Mouse (Mus musculus): ENCODE results near the gene Olfr125. TPM values are rescaled to one million over a fixed set of nuclear protein-coding genes. Genes with fewer than 3 reads are reported as not detected.

The Olfr125 gene
- not detected in 2 replicates for polyA plus RNA-seq (2015; fragmentation: Nextera tagmentation; extraction: Ambion mirVana)

DNA sequence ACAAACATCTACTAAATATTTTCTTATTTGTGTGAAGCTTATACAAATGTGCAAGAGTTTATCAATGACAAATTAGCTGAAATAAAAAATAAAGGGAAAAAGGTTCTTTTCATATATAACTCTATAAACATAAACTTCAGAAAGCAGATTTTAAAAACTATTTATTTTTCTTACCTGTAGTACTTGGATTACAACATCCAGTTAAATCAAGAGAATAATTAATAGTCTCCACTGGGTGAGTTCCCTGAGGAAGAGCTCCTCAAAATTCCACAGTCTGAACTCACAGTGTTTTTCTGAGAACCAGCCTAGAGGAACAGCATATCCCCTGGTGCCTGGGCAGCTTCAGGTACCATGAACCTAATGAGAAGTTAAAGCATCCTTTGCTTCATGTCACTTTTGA lies at the start of gene Olfr125:
Olfr125 (plus strand) TSS at position 301 of the 400 bp plus-strand sequence.
- H3K4me1 ChIP-seq: no peaks in the 10 kb centered on the region
- ATAC-seq (replicated peaks): no peak
- H3K27ac ChIP-seq (replicated peaks): no peak within 1 kb of the TSS
- no peaks in the 10 kb centered on the region for H3K36me3 ChIP-seq
- no peaks in the 10 kb centered on the region for H3K27me3 ChIP-seq
- no peak within 1 kb of the TSS for H3K9ac ChIP-seq (replicated peaks)
- H3K9me3 ChIP-seq: no peaks in the 10 kb centered on the region
- H3K4me2 ChIP-seq (replicated peaks): no peak within 1 kb of the TSS
- H3K4me3 ChIP-seq: no peak within 1 kb of the TSS

DNA sequence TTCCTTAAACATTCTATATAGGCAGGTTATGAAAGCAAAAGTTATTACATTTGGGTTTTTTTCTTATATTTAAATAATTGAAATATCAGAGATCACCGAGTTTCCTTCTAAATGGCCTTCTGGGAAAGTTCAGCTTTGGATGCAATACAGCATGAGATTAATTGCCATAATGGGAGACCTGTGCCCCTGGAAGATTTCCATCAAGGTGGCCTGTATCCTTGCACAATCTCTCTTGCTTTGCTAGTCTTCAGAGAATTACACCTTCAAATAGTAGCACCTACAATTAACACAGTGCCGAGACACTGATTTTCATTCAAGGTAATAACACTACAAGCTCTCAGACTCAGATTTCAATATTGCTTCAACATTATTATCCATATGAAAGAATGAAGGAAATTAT lies 39.5 kb upstream of the Olfr125 start, which contains the start of gene Olfr123:
Olfr123 (plus strand) TSS at position 301 of the 400 bp plus-strand sequence.
- Histone ChIP-seq H3K27me3 (no peaks in the 10 kb centered on the region), H3K9me3 (no peaks in the 10 kb centered on the region), H3K36me3 (no peaks in the 10 kb centered on the region), H3K4me1 (no peaks in the 10 kb centered on the region), H3K9ac (replicated peaks) (no peak within 1 kb of the TSS), H3K4me2 (replicated peaks) (no peak within 1 kb of the TSS), H3K4me3 (no peak within 1 kb of the TSS), H3K27ac (replicated peaks) (no peak within 1 kb of the TSS)
- 88% methylated on average over 2 of the region's 2 CpGs for WGBS
- ATAC-seq (replicated peaks): no peak

DNA sequence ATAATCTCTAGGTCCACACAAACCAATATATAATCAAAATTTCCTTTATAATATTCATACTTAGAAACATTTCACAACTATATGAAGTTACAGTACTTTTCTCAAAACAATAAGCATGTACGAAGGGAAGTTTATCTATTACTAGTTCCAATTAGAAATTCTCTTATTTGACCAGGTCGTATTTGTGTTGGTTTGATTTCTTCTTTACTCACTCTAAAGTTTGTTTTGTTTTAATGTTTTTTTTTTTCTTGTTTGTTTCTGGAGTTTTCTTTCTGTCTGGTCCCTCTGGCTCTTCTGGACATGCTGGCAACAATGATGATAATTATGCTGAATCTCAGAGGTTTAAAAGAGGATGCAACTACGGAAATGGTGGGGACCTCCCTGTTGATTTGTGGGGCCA lies 33.2 kb upstream of the Olfr125 start, which contains the start of gene Olfr124:
Olfr124 (plus strand) TSS at position 301 of the 400 bp plus-strand sequence.
- ATAC-seq (replicated peaks): no peak
- Histone ChIP-seq H3K9me3 (no peaks in the 10 kb centered on the region), H3K27me3 (no peaks in the 10 kb centered on the region), H3K27ac (replicated peaks) (no peak within 1 kb of the TSS), H3K4me3 (no peak within 1 kb of the TSS), H3K9ac (replicated peaks) (no peak within 1 kb of the TSS), H3K4me2 (replicated peaks) (no peak within 1 kb of the TSS), H3K4me1 (no peaks in the 10 kb centered on the region), H3K36me3 (no peaks in the 10 kb centered on the region)
- 87% methylated on average over 3 of the region's 3 CpGs for WGBS

DNA sequence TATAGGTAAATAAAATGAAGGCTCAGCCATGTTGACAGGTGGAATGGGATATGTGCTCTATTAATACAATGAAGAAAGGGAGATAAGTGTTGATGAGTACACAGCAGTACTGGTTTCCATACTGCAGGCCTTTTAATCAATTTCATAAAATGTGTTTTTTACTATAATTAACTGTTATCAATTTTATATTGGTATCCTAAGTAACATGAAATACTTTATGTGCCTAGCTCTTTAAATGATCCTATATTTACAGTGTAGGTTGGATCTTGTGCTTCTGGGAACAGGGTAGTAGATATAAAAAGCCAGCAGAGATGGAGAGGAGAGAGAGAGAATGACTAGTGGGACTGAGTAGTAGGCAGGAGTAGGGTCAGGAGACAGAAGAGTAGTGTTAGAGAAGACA lies 14.4 kb downstream of the Olfr125 start, which contains the start of gene Olfr126:
Olfr126 (plus strand) TSS at position 301 of the 400 bp plus-strand sequence.
- no peak for ATAC-seq (replicated peaks)
- H3K9me3 ChIP-seq: no peaks in the 10 kb centered on the region

DNA sequence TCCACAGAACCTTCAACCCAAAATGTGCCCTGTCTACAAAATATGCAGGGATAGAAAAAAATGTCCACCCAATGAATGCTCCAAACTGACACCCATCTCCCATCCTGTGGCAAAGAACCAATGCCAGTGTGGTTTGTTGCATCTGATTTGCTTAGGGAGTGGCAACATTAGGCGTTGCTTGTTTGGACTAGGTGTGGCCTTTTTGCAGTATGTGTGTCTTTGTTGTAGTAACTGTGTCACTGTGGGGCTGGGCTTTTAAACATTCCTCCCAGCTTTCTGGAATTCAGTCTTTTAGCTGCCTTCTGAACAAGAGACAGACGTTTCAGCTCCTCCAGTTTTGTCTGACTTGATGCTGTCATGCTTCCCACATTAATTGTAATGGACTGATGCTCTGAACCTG lies 31.2 kb downstream of the Olfr125 start:
- ATAC-seq (replicated peaks): no peak
- H3K9ac ChIP-seq (replicated peaks): no peak overlapping the region
- no peaks in the 10 kb centered on the region for H3K9me3 ChIP-seq
- H3K27ac ChIP-seq (replicated peaks): no peak overlapping the region
- no peaks in the 10 kb centered on the region for H3K27me3 ChIP-seq
- no peaks in the 10 kb centered on the region for H3K36me3 ChIP-seq
- no peak overlapping the region for H3K4me3 ChIP-seq
- no peak overlapping the region for H3K4me2 ChIP-seq (replicated peaks)
- no peaks in the 10 kb centered on the region for H3K4me1 ChIP-seq
- 78% methylated on average over 2 of the region's 2 CpGs for WGBS

More for the DNA sequence above, 14.4 kb downstream of the Olfr125 start, which contains the start of gene Olfr126:
- Histone ChIP-seq H3K4me1 (no peaks in the 10 kb centered on the region), H3K27me3 (no peaks in the 10 kb centered on the region), H3K4me3 (no peak within 1 kb of the TSS), H3K4me2 (replicated peaks) (no peak within 1 kb of the TSS), H3K27ac (replicated peaks) (no peak within 1 kb of the TSS), H3K36me3 (no peaks in the 10 kb centered on the region), H3K9ac (replicated peaks) (no peak within 1 kb of the TSS)

DNA sequence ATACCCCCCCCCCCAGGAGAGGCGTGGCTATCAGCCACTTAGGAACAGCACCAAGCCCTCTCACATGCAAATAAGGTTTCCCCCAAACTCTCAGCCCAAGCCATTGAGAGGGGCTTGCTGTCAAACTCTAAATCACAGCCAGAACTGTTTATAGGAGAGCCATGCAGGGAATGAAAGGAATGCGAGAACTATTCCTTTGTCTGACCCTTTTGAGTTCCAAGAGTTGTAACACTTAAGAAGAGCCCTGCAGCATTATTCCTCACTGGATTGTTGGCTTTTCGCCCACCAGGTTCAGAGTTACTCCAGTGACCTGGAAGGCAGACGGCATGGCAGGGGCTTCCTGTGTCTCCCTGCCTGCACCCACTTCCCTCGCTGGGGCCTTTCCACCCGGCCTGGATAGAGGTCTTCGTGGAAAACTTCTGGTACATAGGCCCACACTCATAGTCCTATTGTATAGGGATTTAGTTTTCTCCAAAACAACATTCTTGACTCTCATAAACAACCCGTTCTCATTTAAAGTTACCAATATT lies 37.0 kb downstream of the Olfr125 start:
- Histone ChIP-seq H3K27me3 (no peaks in the 10 kb centered on the region), H3K9me3 (no peaks in the 10 kb centered on the region), H3K36me3 (no peaks in the 10 kb centered on the region), H3K4me1 (no peaks in the 10 kb centered on the region), H3K4me2 (replicated peaks) (no peak overlapping the region), H3K9ac (replicated peaks) (no peak overlapping the region), H3K27ac (replicated peaks) (no peak overlapping the region), H3K4me3 (no peak overlapping the region)
- 19% methylated on average over 8 of the region's 8 CpGs for WGBS
- no peak for ATAC-seq (replicated peaks)

DNA sequence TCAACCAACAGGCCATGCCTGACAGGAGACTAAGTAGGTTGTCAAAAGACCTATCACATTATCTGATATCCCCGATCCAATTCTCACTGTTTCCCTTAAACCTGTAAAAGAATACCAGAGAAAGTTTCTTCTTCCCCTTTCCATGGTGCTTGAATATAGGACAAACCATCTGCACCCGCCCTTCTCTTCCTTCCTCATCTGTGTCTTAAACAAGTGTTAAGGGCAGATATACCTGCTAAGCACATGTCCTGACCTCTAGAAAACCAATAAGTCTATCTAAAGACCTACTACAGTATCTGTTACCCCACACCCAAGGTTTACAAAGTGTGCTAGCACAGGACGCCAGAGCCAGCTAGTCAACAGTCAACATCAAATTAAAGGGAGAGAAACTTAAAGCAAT lies 41.1 kb downstream of the Olfr125 start:
- no peaks in the 10 kb centered on the region for H3K27me3 ChIP-seq

More for the DNA sequence above, 41.1 kb downstream of the Olfr125 start:
- no peak overlapping the region for H3K9ac ChIP-seq (replicated peaks)
- 89% methylated on average over 3 of the region's 3 CpGs for WGBS
- no peak overlapping the region for H3K4me3 ChIP-seq
- no peaks in the 10 kb centered on the region for H3K9me3 ChIP-seq
- no peak overlapping the region for H3K27ac ChIP-seq (replicated peaks)
- ATAC-seq (replicated peaks): no peak
- H3K4me2 ChIP-seq (replicated peaks): no peak overlapping the region
- H3K36me3 ChIP-seq: no peaks in the 10 kb centered on the region
- no peaks in the 10 kb centered on the region for H3K4me1 ChIP-seq

Other genes with a start within 250 kb of the Olfr125 start
- not detected in 2 replicates for gene Olfr114, start 240.2 kb upstream of the Olfr125 start, polyA plus RNA-seq (2015; fragmentation: Nextera tagmentation; extraction: Ambion mirVana)
- not detected in 2 replicates for gene Olfr115, start 205.8 kb upstream of the Olfr125 start, polyA plus RNA-seq (2015; fragmentation: Nextera tagmentation; extraction: Ambion mirVana)
- gene Olfr116, start 205.8 kb upstream of the Olfr125 start, polyA plus RNA-seq (2015; fragmentation: Nextera tagmentation; extraction: Ambion mirVana): not detected in 2 replicates
- gene Olfr117, start 169.2 kb upstream of the Olfr125 start, polyA plus RNA-seq (2015; fragmentation: Nextera tagmentation; extraction: Ambion mirVana): not detected in 2 replicates
- not detected in 2 replicates for gene Olfr118, start 166.0 kb upstream of the Olfr125 start, polyA plus RNA-seq (2015; fragmentation: Nextera tagmentation; extraction: Ambion mirVana)
- not detected in 2 replicates for gene Olfr119, start 136.4 kb upstream of the Olfr125 start, polyA plus RNA-seq (2015; fragmentation: Nextera tagmentation; extraction: Ambion mirVana)
- gene Olfr120, start 111.1 kb upstream of the Olfr125 start, polyA plus RNA-seq (2015; fragmentation: Nextera tagmentation; extraction: Ambion mirVana): not detected in 2 replicates
- not detected in 2 replicates for gene Olfr121, start 84.1 kb upstream of the Olfr125 start, polyA plus RNA-seq (2015; fragmentation: Nextera tagmentation; extraction: Ambion mirVana)
- not detected in 2 replicates for gene Olfr122, start 64.3 kb upstream of the Olfr125 start, polyA plus RNA-seq (2015; fragmentation: Nextera tagmentation; extraction: Ambion mirVana)
- not detected in 2 replicates for gene Olfr123, start 39.4 kb upstream of the Olfr125 start, polyA plus RNA-seq (2015; fragmentation: Nextera tagmentation; extraction: Ambion mirVana)
- gene Olfr124, start 33.1 kb upstream of the Olfr125 start, polyA plus RNA-seq (2015; fragmentation: Nextera tagmentation; extraction: Ambion mirVana): not detected in 2 replicates
- not detected in 2 replicates for gene Olfr126, start 14.5 kb downstream of the Olfr125 start, polyA plus RNA-seq (2015; fragmentation: Nextera tagmentation; extraction: Ambion mirVana)
- gene Olfr127, start 67.5 kb downstream of the Olfr125 start, polyA plus RNA-seq (2015; fragmentation: Nextera tagmentation; extraction: Ambion mirVana): not detected in 2 replicates
- not detected in 2 replicates for gene Olfr128, start 87.6 kb downstream of the Olfr125 start, polyA plus RNA-seq (2015; fragmentation: Nextera tagmentation; extraction: Ambion mirVana)
- not detected in 2 replicates for gene Olfr761, start 120.1 kb downstream of the Olfr125 start, polyA plus RNA-seq (2015; fragmentation: Nextera tagmentation; extraction: Ambion mirVana)
- not detected in 2 replicates for gene Olfr129, start 227.1 kb downstream of the Olfr125 start, polyA plus RNA-seq (2015; fragmentation: Nextera tagmentation; extraction: Ambion mirVana)
- gene Olfr130, start 231.0 kb downstream of the Olfr125 start, polyA plus RNA-seq (2015; fragmentation: Nextera tagmentation; extraction: Ambion mirVana): not detected in 2 replicates